Mouse (Mus musculus): ENCODE measurements around the gene D430019H16Rik.

Gene D430019H16Rik

DNA sequence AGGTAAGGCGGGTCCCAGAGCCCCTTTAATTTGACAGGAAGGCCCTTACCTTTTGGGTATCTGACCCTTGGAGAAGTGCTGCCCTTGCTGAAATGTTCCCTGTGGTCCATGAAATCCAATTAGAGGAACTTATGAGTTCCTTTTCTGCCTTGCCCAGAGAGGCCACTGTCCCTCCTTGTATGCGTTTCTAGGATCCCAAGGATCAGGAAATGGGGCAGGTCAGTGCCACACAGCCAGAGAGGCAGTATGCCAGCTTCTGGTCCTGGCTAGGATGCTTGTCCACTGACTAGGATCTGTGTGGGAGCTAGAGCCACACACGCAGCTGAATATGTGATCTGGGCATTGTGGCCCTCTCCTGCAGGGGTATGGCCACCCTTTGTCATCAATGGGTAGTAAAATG lies 36.6 kb downstream of the D430019H16Rik start:
- DNase-seq (ENCODE audit: low spot score), result no peak

DNA sequence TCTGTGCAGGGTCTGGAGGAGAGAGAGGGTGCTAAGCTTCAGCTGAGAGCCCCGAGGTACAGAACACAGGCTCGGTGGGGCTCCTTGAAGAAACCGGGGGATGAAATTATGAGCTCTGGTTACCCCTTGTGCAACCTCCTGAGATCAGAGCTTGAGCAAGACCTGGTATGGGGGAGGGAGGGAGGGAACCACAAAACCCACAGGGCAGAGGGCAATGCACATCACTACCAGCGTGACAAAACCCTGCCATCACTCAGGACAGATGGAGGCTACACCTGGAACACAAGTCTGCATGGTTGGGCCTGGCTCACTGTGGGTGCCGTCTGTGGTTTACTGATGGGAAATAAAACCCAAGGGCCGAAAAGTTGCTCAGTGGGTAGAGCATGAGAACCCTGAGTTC lies 37.1 kb downstream of the D430019H16Rik start:
- no peak for DNase-seq (ENCODE audit: low spot score)

DNA sequence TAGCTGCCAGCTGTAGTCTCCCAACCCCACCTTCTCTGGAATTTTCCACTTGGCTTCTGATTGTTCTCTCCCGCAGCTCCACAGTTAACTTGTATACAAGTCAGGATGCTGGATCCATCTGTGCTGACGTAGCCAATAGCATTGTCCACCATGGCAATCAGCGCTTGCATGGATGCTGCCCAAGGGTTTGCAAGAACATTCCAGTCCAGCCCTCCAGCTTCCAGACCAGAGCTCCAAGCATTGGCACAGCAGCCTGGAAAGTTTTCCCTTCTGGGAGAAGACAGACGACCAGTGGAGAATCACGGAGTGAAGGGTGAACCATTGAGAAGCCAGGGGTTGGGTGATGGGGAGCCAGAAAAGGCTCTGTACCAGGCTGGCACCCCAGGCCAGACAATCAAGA lies 41.1 kb downstream of the D430019H16Rik start:
- DNase-seq (ENCODE audit: low spot score), result peak; percentile 34

DNA sequence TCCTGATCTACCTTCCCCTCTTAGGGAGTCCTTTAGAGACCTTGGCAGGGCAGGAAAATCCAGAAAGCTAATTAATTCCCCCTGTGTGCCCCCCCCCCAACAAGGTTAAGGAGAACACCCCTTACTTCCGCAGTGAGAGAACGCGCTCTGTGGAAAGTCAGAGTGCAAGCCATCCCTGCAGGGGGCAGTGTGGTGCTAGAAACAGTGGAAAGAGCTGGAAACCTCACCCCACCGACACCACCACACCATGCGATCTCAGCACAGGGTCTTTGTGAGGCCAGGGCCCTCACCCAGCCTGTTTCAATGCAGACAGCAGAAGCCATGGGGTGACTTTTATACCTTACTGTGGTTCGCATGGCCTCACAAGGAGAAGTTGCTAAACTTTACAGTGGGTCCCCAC lies 44.2 kb downstream of the D430019H16Rik start:
- peak; percentile 84 for DNase-seq (ENCODE audit: low spot score)

DNA sequence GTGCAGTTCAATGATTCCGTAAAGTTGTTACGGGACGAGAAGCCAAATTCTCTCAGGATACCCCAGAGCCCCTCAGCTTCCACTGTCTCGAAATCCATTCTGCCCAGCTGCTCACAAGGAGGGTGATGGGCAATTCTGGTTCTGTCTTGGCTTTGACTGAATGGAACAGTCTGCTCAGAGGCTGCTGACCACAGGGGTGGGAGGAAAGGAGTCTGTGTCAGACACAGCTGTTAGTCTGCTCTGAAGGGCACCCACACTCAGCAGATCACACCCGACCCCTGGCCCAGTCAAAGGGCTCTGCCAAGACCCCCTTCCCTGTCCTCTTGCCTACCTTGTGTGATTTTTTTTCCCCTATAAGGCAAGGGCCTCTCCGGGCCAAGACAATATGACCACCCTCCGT lies 44.8 kb downstream of the D430019H16Rik start:
- no peak for DNase-seq (ENCODE audit: low spot score)

DNA sequence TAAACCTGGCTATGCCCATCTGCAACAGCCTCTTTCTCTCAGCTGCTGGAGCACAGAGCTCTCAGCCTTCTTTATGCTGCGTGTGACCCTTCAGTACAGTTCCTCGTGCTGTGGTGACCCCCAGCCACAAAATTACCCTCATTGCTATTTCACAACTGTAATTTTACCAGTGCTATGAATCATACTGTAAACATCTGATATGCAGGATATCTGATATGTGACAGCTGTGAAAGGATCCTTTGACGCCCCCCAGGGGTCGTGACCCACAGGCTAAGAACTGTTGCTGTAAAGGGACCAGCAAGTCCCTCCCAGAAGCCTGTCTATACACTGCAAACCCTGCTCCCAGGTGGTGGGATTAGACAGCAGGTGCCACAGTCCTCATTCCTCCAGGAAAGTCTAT lies 45.2 kb downstream of the D430019H16Rik start:
- no peak for DNase-seq (ENCODE audit: low spot score)

DNA sequence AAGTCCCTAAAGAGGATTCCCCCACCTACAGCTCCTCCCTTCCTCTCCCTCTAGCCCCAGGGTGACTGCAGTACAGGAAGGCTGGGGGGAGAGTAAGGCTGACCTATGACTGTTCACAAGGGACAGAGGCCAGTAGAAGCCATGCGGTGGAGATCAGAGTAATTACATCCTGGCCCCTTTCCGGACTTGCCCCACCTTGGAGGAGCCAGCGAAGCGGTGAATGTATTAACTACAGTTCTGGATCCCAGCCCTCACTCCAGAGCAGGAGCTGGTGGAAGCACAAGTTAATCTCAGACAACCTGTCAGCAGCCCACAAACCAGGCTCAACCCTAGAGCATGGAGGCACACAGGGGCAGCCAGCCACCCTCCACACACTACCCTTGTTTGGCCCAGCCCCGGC lies 47.3 kb downstream of the D430019H16Rik start:
- peak; percentile 26 for DNase-seq (ENCODE audit: low spot score)

DNA sequence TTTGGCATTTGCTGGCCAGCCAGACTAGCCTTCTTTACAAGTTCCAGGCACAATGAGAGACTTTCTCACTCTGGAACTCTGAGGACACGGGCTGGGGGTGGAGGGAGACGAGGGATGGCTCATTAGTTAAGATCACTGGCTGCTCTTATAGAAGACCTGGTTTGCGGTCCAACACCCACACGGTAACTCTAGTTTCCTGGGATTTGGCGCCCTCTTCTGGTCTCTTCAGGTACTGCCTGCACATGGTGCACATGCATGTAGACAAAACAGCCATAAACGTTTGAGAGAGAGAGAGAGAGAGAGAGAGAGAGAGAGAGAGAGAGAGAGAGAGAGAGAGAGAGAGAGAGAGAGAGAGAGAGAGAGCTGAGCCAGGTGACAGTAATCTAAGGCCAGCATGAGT lies 51.1 kb downstream of the D430019H16Rik start:
- DNase-seq (ENCODE audit: low spot score), result no peak

DNA sequence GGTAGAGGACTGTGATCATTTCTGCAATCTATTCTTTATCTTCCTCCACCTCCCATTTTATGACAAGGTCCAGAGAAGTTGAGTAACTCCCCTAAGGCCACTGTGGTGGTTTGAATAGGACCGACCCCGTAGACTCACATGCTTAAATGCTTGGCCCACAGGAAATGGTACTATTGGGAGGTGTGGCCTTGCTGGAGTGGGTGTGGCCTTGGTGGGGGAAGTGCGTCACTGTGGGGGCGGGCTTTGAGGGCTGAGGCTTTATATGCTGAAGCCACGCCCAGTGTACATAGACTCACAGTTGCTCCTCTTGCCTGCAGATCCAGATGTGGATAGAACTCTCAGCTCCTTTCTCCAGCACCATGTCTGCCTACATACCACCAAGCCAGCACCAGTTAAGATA lies 57.5 kb downstream of the D430019H16Rik start:
- DNase-seq (ENCODE audit: low spot score), result no peak

DNA sequence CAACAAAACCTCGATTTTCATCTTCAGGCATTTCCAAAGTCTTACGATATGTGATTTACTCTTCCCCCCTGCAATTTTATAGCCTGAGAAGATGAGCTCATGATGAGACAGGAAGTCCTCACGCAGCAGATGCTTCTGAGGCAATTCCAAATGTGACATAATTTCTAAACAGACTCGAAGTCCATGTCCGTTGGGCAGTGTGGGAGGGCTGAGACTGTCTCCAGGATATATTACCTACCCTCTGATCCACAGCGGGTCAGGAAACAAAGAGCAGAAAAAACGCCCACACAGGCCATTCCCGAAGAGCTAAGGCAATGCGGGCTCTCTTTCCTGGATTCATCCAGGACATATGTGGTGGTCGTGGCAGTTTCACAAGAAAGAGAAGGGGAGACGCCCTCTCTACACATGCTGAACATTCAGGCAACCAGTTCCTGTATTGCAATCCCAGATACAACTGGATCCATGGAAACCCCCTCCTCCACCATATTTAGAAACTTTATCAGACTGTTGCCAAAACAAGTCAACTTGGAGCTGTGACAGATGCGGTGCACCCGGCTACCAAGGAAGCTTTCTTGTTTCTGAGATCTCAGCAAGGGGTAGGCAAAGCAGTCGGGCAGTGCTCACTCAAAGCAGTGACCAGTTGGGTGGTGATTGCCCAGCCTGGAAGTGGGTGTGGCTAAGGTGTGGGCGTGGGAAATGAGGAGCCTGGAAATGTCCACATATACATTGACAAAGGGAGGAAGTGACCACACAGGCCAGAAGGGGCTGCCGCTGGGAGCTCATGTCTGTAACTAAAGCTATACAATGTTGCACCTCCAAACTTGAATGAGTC lies 58.2 kb downstream of the D430019H16Rik start:
- no peak for DNase-seq (ENCODE audit: low spot score)

DNA sequence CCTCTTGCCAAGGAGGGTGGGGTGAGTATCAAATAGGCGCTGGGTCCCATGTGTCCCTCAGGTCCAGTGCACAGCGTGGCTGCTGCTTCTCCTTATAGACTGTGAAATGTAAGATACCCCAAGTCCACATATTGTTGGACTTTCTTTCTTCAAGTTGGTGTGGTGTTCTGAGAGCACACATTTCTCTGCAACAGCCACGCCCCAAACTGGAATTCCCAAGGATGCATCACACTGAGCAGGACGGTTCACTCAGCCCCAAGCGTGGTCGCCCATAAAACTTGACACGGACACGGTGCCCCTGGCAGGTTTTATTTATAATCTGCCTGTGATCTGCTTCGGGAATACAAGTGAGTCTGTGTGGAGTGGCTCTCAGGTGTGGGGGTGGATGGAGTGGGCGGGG lies 60.5 kb downstream of the D430019H16Rik start:
- DNase-seq (ENCODE audit: low spot score), result no peak

DNA sequence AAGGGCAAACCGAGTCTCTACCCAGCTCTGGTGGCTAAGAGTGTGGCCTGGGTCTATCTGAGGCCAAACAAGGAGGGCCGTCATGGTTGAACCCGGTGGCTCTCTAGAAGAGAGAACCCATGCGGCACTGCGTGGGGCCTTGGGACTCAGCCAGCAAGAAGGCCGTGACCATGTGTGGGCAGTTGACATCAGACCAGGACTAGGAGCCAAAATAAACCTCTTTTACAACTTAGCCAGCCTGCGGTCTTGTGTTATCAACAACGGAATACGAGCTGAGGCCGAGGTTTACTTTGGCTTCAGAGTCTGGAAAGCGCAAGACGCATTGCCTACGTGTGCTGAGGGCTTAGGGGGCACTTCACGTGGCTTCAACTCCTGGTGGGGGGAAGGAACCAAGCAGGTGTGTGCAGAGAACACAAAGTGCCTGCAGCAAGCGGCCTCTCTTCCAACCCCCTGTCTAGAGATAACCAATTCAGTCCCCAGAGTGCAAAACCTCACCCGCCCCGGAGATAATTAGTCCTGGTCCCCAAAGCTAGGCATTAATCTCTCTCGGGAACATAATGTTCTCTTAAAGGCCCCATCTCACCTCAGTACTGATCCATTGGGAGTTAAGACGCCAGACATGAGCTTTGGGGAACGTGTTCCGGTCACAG lies 63.5 kb downstream of the D430019H16Rik start:
- peak; percentile 34 for DNase-seq (ENCODE audit: low spot score)

DNA sequence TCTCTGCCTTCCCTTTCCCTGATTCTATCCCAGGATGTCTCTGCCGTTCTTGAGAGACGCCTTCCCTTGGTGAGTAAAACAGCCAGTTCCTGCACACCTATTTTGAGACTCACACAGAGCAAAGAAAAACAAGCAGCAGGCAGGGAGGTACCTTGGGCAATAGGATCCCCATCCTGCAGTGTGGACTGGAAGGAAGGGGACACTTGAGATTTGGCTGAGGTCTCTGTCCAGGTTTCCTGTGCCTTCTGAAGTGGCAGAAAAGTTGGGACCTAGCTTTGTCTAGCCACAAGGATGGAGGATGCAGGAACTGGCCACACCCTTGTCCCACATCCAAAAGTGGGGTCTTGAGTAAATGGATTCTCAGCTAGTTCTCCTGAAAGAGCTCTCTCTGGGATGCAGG lies 66.2 kb downstream of the D430019H16Rik start:
- DNase-seq (ENCODE audit: low spot score), result no peak

DNA sequence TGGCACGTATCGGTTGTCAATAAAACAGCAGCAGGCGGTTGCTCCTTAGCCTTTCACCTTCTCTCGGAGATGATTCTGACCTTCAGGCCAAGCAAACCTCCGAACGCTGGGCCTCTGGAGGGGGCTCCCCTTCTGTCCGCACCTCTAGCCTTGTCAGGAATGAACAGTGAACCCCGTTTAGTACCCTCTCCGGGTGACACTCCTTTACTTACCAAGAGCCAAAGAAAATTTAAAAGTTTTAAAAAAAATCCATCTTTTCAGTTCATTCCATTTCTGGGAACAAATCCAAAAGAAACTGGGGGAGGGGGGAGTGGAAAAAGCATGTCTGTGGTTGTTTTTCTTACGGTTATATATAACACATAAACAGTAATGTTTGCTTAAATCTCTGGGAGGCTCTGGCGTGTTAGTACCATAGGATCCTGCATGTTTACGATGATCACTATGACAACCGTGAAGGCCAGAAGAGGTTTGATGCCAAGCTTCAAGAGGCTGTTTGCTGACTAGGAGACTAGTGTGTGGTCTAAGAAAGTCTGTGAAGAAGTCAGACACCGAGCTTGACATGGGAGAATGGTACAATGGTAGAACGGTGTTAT lies 67.6 kb downstream of the D430019H16Rik start:
- no peak for DNase-seq (ENCODE audit: low spot score)

DNA sequence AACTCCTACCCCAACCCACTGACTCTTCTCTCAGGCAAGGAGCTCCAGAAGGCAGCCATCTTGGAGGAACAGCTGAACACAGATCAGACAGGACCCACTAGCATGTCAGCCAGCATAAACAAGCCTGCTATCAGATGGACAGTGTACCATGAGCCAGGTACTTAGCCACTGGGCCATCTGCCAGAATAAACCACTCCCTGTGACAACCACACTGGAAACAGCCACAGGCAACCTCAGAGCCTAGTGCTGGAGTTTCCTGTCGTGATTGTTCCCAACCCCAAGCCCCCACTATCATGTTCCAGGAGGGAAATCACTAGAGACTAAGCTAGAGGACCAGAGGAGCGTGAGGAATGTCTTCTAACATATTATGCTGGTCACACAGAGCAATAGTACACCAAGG lies 70.1 kb downstream of the D430019H16Rik start:
- no peak for DNase-seq (ENCODE audit: low spot score)

DNA sequence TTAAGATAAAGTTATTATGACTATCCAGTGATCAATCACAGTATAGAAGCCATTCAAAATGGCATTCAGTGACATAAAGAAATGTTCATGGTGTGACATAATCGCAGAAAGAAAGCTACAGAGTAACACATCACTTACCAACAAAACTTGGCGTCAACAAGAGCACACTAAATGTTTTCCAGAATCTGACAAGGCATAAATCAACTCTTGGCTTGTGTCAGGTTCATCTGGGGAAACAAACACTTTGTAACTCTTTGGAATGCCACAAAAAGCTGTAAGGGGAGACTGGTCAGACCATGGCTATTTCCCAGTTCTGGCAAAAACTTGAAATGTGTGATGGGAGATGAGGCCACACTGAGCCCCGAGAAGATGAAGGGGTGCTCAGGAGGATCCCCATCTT lies 72.5 kb downstream of the D430019H16Rik start:
- DNase-seq (ENCODE audit: low spot score), result no peak

DNA sequence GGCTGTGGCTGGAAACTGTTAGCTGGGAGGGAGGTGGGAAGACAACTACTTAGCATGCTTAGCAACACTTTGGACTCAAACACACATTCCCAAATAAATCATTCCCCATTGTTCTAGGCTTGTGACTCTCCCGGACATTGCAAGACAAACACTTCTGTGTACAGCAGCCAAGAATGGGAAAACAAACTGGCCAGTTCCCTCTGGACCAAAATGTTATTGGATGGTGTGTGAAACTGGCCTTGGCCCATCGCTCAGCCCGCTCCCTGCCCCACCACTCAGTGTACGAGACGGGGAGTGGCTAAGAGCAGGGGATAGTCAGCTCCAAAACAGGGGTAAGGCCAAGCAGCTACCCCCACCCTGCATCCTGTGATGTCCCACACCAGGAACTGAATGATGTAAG lies 73.2 kb downstream of the D430019H16Rik start:
- peak; percentile 43 for DNase-seq (ENCODE audit: low spot score)

DNA sequence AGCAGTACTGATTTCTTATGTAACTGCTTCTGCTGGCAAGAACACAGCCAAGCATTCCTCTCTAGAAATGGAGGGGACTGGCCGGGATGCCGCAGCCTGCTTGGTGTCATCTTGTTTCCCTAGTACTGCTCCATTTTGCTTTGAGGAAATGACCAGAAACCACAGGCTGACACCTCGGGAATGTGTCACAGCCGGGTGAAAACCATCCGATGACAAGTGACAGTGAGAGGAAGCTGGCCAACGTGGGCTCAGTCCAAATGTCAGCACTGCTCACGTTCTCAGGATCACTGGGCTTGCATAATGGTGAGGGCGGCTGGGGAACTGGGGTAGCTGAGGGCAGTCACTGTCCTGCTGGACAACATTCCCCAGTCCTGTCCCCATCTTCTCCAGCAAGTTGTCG lies 75.9 kb downstream of the D430019H16Rik start:
- no peak for DNase-seq (ENCODE audit: low spot score)

DNA sequence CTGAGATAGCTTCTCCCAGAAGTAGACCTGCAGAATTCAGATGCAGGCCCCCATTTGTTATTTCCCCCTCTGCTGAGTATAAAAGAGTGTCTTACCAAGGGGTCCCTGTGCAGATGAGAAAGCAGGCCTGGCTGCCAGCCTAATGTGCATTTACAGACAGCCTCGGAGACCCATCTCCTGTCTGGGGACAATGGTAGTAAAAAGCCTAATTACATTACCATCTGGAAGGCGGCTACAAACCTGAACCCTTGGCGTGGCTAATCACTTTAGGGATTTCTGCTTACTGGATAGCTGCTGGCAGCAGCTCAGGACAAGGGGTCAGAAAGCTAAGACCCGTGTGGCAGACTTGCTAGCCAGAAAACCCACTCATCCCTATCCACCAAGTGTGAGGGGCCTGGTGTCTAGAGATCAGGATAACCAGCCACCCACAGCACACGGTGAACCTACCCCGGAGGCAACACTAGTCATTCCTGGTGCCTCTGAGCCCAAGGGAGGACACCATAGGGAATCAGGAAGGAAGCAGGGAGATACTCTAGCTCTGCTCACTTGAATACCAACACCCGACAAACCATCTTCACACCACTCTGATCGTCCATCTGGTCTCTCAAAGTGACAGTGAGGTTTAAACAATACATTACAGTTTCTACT lies 78.2 kb downstream of the D430019H16Rik start:
- no peak for DNase-seq (ENCODE audit: low spot score)

DNA sequence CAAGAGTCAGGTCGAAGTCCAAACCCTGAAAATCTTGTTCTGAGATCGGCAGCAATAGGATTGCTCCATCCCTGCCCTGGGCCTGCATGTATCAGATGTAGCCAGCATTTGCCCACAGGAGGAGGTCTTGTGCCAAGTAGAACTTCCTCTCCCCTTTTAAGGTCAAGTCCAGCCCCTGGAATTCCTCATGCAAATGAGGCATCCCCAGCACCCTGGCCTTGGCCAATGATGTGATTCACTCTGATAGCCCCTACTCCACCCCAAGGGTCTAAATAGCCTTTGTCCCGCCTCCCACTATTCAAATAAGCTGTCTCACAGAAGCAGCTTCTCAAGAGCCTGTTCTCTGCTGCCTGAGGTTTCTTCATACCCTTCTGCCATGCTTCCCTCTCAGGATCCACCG lies 81.2 kb downstream of the D430019H16Rik start:
- DNase-seq (ENCODE audit: low spot score), result no peak

DNA sequence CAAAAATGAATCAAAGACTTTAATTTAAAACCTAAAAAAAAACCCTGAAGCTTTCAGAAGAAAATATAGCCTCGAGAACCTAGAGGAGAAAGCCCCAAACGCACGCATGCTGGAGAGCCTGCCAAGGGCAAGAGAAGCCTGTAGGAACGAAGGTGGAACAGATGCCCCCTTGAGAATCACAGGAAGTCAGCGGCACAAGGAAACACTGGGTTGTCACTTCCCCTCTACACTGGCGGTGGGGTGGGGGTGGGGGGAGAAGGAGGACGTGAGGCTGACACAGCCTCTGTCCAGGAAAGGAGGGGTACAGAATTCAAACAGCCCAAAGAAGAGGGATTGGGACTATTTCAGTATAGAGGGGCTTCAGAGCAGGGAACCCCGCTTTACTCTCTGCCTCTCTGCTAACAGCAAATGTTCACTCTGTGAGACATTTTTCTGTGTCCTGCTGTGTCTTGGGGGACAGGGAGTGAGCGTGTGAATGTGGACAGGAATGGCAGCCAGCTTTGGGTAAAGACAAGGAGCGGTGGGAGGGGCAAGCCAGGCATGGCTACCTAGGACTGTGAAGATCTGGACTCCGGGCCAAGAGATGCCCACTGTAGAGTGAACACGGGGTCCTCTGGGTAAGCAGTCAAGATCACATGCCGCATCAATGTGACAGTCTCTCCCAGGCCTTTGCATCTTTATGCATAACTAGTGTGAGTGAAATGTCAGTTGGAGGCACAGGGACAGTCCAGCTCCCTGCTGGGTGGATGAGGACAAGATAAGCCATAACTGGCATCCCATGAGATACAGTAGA lies 82.5 kb downstream of the D430019H16Rik start:
- DNase-seq (ENCODE audit: low spot score), result no peak

DNA sequence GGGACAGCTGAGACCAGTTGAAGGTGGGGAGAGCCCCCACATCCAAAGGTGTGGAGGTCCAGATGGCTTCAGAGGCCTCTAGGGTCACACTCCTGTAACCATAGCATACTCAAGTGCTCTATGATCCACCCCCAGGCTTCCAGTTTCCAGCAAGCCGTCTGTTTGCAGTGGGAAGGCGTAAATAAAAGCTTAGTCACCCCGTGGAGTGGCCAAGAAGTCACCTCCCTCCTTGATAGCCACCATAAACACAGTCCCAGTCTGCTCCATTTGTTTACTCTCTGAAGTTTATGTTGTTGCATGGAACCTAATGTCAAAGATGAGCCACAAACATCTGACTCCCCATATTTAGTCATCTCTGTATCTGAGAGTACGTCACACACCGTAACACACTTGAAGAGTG lies 83.5 kb downstream of the D430019H16Rik start:
- no peak for DNase-seq (ENCODE audit: low spot score)

All from urinary bladder, postnatal 14 days (tissue).